Mouse (Mus musculus): ENCODE measurements at regions not wholly inside any gene's neighbourhood (a gene's known extent, or its start where the extent isn't known, plus 50 kb on each side); places are given as distances from the start of the nearest gene placed in this dataset.

DNA sequence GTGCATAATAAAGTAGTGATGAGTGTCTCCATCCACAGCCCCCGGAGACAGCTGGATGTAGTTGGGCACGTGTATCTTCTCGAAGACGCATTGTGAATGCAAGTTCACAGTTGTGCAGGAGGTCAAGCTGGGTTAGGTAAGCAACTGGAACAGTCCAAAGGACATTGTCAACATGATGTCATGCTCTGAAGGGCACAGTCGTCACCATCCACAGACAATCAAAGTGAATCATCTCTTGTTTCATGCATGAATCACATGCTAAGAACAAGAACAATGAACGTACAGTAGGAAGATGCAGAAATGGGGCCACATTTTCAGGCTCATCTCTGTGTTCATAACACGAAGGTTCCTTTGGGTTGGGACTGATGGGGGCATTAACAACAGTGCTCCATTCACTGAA, 90.4 kb upstream of the Kit start:
- H3K27ac ChIP-seq (ENCODE audit: control insufficient read depth, low read depth, low read length) = no peak overlapping the region
- no peaks in the 10 kb centered on the region for H3K79me2 ChIP-seq (ENCODE audit: control insufficient read depth, insufficient read depth, low read length, poor library complexity)
- TF ChIP-seq NRF1 (IDR thresholded peaks at IDR 0.05; ENCODE audit: insufficient read depth, low read depth, low read length, poor library complexity, severe bottlenecking) (no peak), POLR2AphosphoS5 (IDR thresholded peaks at IDR 0.05; ENCODE audit: borderline replicate concordance, low read depth, low read length) (no peak), CHD1 (IDR thresholded peaks at IDR 0.05; ENCODE audit: low read depth, low read length) (no peak), CHD2 (IDR thresholded peaks at IDR 0.05; ENCODE audit: low read length) (no peak), ZC3H11A (IDR thresholded peaks at IDR 0.05; ENCODE audit: low read depth, low read length) (no peak), TCF12 (IDR thresholded peaks at IDR 0.05; ENCODE audit: low read depth, low read length) (no peak), SMC3 (IDR thresholded peaks at IDR 0.05; ENCODE audit: low read depth, low read length) (no peak), MYB (IDR thresholded peaks at IDR 0.05; ENCODE audit: low read depth, low read length) (no peak), RAD21 (IDR thresholded peaks at IDR 0.05; ENCODE audit: low read depth, low read length) (no peak), ZNF384 (IDR thresholded peaks at IDR 0.05; ENCODE audit: low read depth, low read length) (no peak), USF1 (IDR thresholded peaks at IDR 0.05; ENCODE audit: low read depth, low read length) (no peak), MAX (IDR thresholded peaks at IDR 0.05; ENCODE audit: low read length) (no peak)
- no peak overlapping the region for H3K4me3 ChIP-seq (ENCODE audit: control insufficient read depth in 1 of 2, insufficient read depth in 1 of 2, low read depth in 2 of 2, low read length in 2 of 2)
- H3K36me3 ChIP-seq (ENCODE audit: control insufficient read depth in 1 of 2, insufficient read depth in 2 of 2, low read length in 2 of 2) = no peaks in the 10 kb centered on the region; a peak in 1 of 4 replicates
- no peak overlapping the region for H3K9ac ChIP-seq (ENCODE audit: control insufficient read depth, low read depth, low read length, poor library complexity, severe bottlenecking)
- no peak for DNase-seq (ENCODE audit: low read depth, low spot score)
- no peaks in the 10 kb centered on the region for H3K27me3 ChIP-seq (ENCODE audit: control insufficient read depth in 1 of 2, insufficient read depth in 2 of 2, low read length in 2 of 2)
- no peaks in the 10 kb centered on the region for H3K9me3 ChIP-seq (replicated peaks; ENCODE audit: insufficient read depth, low read length)
- peaks cover 0 to 10% of the 10 kb centered on the region in 2 experiments; a peak in 2 of 4 replicates for H3K4me1 ChIP-seq (ENCODE audit: control insufficient read depth in 1 of 2, insufficient read depth in 2 of 2, low read length in 2 of 2)

GRCm38 (mm10) chr5:75490806-75491205, 83.9 kb upstream of the Kit start:
- no peak for DNase-seq (ENCODE audit: low read depth, low spot score)
- Histone ChIP-seq H3K9me3 (replicated peaks; ENCODE audit: insufficient read depth, low read length) (no peaks in the 10 kb centered on the region), H3K27me3 (ENCODE audit: control insufficient read depth in 1 of 2, insufficient read depth in 2 of 2, low read length in 2 of 2) (no peaks in the 10 kb centered on the region), H3K79me2 (ENCODE audit: control insufficient read depth, insufficient read depth, low read length, poor library complexity) (no peaks in the 10 kb centered on the region), H3K36me3 (ENCODE audit: control insufficient read depth in 1 of 2, insufficient read depth in 2 of 2, low read length in 2 of 2) (no peaks in the 10 kb centered on the region), H3K9ac (ENCODE audit: control insufficient read depth, low read depth, low read length, poor library complexity, severe bottlenecking) (no peak overlapping the region), H3K27ac (ENCODE audit: control insufficient read depth, low read depth, low read length) (no peak overlapping the region), H3K4me3 (ENCODE audit: control insufficient read depth in 1 of 2, insufficient read depth in 1 of 2, low read depth in 2 of 2, low read length in 2 of 2) (no peak overlapping the region), H3K4me1 (ENCODE audit: control insufficient read depth in 1 of 2, insufficient read depth in 2 of 2, low read length in 2 of 2) (no peaks in the 10 kb centered on the region)
- TF ChIP-seq POLR2A (IDR thresholded peaks at IDR 0.05; ENCODE audit: control insufficient read depth in 1 of 2, insufficient read depth in 1 of 2, low read depth in 1 of 2, low read length in 2 of 2, poor library complexity in 1 of 2) (no peak), MYC (IDR thresholded peaks at IDR 0.05; ENCODE audit: low read depth, low read length) (no peak), BHLHE40 (IDR thresholded peaks at IDR 0.05; ENCODE audit: borderline replicate concordance, low read depth, low read length) (no peak), ZMIZ1 (IDR thresholded peaks at IDR 0.05; ENCODE audit: low read depth, low read length) (no peak), POLR2AphosphoS5 (IDR thresholded peaks at IDR 0.05; ENCODE audit: borderline replicate concordance, low read depth, low read length) (no peak), TAL1 (IDR thresholded peaks at IDR 0.05; ENCODE audit: low read length) (no peak), NELFE (IDR thresholded peaks at IDR 0.05; ENCODE audit: low read depth, low read length) (no peak), GATA1 (IDR thresholded peaks at IDR 0.05; ENCODE audit: low read depth, low read length) (no peak), CHD1 (IDR thresholded peaks at IDR 0.05; ENCODE audit: low read depth, low read length) (no peak), NRF1 (IDR thresholded peaks at IDR 0.05; ENCODE audit: insufficient read depth, low read depth, low read length, poor library complexity, severe bottlenecking) (no peak), CTCF (IDR thresholded peaks at IDR 0.05 in 2 of 3, conservative IDR thresholded peaks at IDR 0.05 in 1 of 3; ENCODE audit: control insufficient read depth in 1 of 3, insufficient read depth in 1 of 3, low read depth in 2 of 3, low read length in 3 of 3, poor library complexity in 1 of 3, severe bottlenecking in 1 of 3) (no peak), KAT2A (conservative IDR thresholded peaks at IDR 0.05; ENCODE audit: low read depth, low read length) (no peak), SMC3 (IDR thresholded peaks at IDR 0.05; ENCODE audit: low read depth, low read length) (no peak), SIN3A (IDR thresholded peaks at IDR 0.05; ENCODE audit: low read length) (no peak), MAX (IDR thresholded peaks at IDR 0.05; ENCODE audit: low read length) (no peak), ETS1 (IDR thresholded peaks at IDR 0.05; ENCODE audit: low read depth, low read length) (no peak)

All from MEL (cell line).